Mouse (Mus musculus) brain, embryonic 14.5 days (tissue): Measurements from ENCODE around the gene Chmp6.

ENCODE experiments used
- CTCF ChIP-seq: fragments of 200-500 bp; IDR thresholded peaks from 2 replicates; pipeline ENCODE4 v1.5.1; 2012; ENCODE audit warnings: inconsistent platforms, mild to moderate bottlenecking, moderate library complexity, borderline replicate concordance; ENCODE audit not compliant: insufficient read depth, insufficient read length; ENCODE audit errors: extremely low read depth
- POLR2A ChIP-seq: fragments of 200-500 bp; IDR thresholded peaks from 2 replicates; pipeline ENCODE4 v1.6.1; 2012; ENCODE audit warnings: mild to moderate bottlenecking, inconsistent platforms, borderline replicate concordance; ENCODE audit not compliant: poor library complexity, insufficient read depth, insufficient read length, severe bottlenecking; ENCODE audit errors: extremely low read depth

DNA sequence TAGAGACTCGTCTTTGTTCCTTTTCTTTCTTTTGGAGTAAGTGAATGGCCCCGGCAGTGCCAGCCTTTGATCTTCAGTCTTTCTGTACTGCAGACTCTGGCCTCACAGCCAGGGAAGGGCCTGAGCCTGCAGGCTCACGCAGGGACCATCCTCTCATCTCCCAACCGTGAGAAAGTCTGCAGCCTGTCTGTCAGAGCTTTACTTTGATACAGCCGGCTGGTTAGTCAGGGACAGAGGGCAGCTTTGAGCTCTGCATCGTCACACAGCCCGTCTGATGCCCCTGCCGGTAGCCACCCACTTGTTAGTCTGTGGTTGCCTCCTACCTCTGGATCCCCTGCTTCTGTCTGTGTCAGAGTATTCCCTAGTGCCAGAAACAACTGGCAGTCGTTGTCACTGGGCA, 51.8 kb downstream of the Chmp6 start:
- TF ChIP-seq CTCF (no peak), POLR2A (no peak)
